Mouse (Mus musculus): Measurements from ENCODE around the gene Ptprn2.

GRCm38 (mm10) chr12:117210467-117210866 is 724.9 kb downstream of the Ptprn2 start:
- TF ChIP-seq POLR2A (IDR thresholded peaks at IDR 0.05; ENCODE audit: borderline replicate concordance, insufficient read depth, low read length) (no peak), CTCF (IDR thresholded peaks at IDR 0.05; ENCODE audit: borderline replicate concordance, insufficient read depth, low read depth, low read length) (no peak)
